Mouse (Mus musculus): ENCODE data around the gene Pax5. TPM values are rescaled to one million over a fixed set of nuclear protein-coding genes. Genes with fewer than 3 reads are reported as not detected.

The Pax5 gene
- total and polyA plus RNA-seq, 2 experiments from 2014 or later, result 3.0 to 46.0 TPM

DNA sequence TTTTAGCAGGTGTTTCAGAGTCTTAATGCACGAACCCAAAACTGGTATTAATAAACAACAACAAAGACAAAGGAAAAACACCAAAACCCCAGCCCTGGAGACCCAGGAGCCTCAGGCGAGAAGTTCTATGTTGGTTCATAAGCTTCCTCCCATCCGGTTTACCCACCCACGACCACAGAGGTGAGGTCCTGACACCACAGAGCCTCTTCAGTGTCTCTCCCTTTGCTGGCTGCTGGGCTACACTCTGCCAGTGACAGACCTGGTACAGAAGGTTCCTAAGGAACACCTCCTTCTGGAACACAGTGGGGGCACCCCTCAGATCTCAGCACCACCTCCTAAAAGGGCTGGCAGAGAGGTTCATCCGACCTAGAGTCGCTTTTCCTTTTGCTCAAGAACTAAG, 216.5 kb downstream of the Pax5 start:
- WGBS, result 78% methylated on average over 6 of the region's 6 CpGs
- Histone ChIP-seq H3K9ac (replicated peaks; ENCODE audit: low read length, poor library complexity, severe bottlenecking) (no peak overlapping the region), H3K9me3 (ENCODE audit: low read length) (no peaks in the 10 kb centered on the region), H3K27me3 (ENCODE audit: insufficient read depth, low read length) (no peaks in the 10 kb centered on the region), H3K4me3 (ENCODE audit: low read depth, low read length) (no peak overlapping the region), H3K4me1 (ENCODE audit: insufficient read depth, low read length) (no peaks in the 10 kb centered on the region), H3K36me3 (ENCODE audit: insufficient read depth, low read length) (no peaks in the 10 kb centered on the region), H3K27ac (ENCODE audit: low read depth, low read length) (no peak overlapping the region), H3K4me2 (ENCODE audit: low read depth, low read length, poor library complexity, severe bottlenecking) (no peak overlapping the region)
- ATAC-seq (ENCODE audit: low FRiP score) (no peak), DNase-seq (ENCODE audit: low spot score) (no peak)
- TF ChIP-seq CTCF (IDR thresholded peaks at IDR 0.05), result no peak

- TF ChIP-seq CTCF (IDR thresholded peaks at IDR 0.05), result no peak
- Histone ChIP-seq H3K27ac (ENCODE audit: low read depth, low read length) (no peak overlapping the region), H3K27me3 (ENCODE audit: insufficient read depth, low read length) (no peaks in the 10 kb centered on the region), H3K4me1 (ENCODE audit: insufficient read depth, low read length) (no peaks in the 10 kb centered on the region), H3K4me2 (ENCODE audit: low read depth, low read length, poor library complexity, severe bottlenecking) (no peak overlapping the region), H3K36me3 (ENCODE audit: insufficient read depth, low read length) (no peaks in the 10 kb centered on the region), H3K9ac (replicated peaks; ENCODE audit: low read length, poor library complexity, severe bottlenecking) (no peak overlapping the region), H3K4me3 (ENCODE audit: low read depth, low read length) (no peak overlapping the region), H3K9me3 (ENCODE audit: low read length) (no peaks in the 10 kb centered on the region)
- 56% methylated on average over 6 of the region's 6 CpGs for WGBS
- DNase-seq (ENCODE audit: low spot score) (no peak), ATAC-seq (ENCODE audit: low FRiP score) (no peak)
Observed at GRCm38 (mm10) chr4:44490872-44491271, 219.4 kb downstream of the Pax5 start.

- ATAC-seq (ENCODE audit: low FRiP score) (no peak), DNase-seq (ENCODE audit: low spot score) (peak; percentile 54)
- Histone ChIP-seq H3K36me3 (ENCODE audit: insufficient read depth, low read length) (no peaks in the 10 kb centered on the region), H3K9me3 (ENCODE audit: low read length) (no peaks in the 10 kb centered on the region), H3K4me3 (ENCODE audit: low read depth, low read length) (no peak overlapping the region), H3K9ac (replicated peaks; ENCODE audit: low read length, poor library complexity, severe bottlenecking) (no peak overlapping the region), H3K4me2 (ENCODE audit: low read depth, low read length, poor library complexity, severe bottlenecking) (no peak overlapping the region), H3K4me1 (ENCODE audit: insufficient read depth, low read length) (no peaks in the 10 kb centered on the region), H3K27ac (ENCODE audit: low read depth, low read length) (no peak overlapping the region), H3K27me3 (ENCODE audit: insufficient read depth, low read length) (no peaks in the 10 kb centered on the region)
- TF ChIP-seq CTCF (IDR thresholded peaks at IDR 0.05), result no peak
- WGBS, result 46% methylated on average over 8 of the region's 8 CpGs
Observed at GRCm38 (mm10) chr4:44488702-44489101, 221.6 kb downstream of the Pax5 start.

DNA sequence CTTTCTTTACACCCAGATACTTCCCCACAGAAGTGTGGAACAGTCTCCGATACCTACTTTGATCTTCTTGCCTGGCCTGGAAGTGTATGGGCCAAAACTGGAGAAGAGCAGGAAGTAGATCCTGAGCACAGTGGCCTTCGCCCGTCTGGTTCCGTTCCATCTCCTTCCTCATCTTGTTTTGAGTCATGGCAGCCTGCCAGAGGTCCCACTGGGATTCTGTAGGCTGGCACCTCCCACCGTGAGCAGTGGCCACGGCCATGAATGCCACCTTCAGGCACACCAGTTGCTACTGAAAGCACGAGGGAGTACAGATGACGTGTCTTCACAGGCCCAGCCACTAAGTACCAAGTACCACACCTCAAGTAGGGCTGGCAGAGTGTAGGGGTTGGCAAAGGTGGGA, 222.1 kb downstream of the Pax5 start:
- ATAC-seq (ENCODE audit: low FRiP score), result no peak
- Histone ChIP-seq H3K27ac (ENCODE audit: low read depth, low read length) (no peak overlapping the region), H3K4me3 (ENCODE audit: low read depth, low read length) (no peak overlapping the region), H3K9me3 (ENCODE audit: low read length) (no peaks in the 10 kb centered on the region), H3K9ac (replicated peaks; ENCODE audit: low read length, poor library complexity, severe bottlenecking) (no peak overlapping the region), H3K4me2 (ENCODE audit: low read depth, low read length, poor library complexity, severe bottlenecking) (no peak overlapping the region), H3K36me3 (ENCODE audit: insufficient read depth, low read length) (no peaks in the 10 kb centered on the region), H3K27me3 (ENCODE audit: insufficient read depth, low read length) (no peaks in the 10 kb centered on the region), H3K4me1 (ENCODE audit: insufficient read depth, low read length) (no peaks in the 10 kb centered on the region)
- no peak for DNase-seq (ENCODE audit: low spot score)
- 64% methylated on average over 8 of the region's 8 CpGs for WGBS
- no peak for TF ChIP-seq CTCF (IDR thresholded peaks at IDR 0.05)

GRCm38 (mm10) chr4:44482851-44483250, 227.4 kb downstream of the Pax5 start:
- no peak overlapping the region for H3K4me2 ChIP-seq (ENCODE audit: low read depth, low read length, poor library complexity, severe bottlenecking)
- 0 out of 2 replicates have a peak, but pooled peaks cover 3% of the 10 kb centered on the region for H3K9me3 ChIP-seq (ENCODE audit: low read length)
- H3K4me1 ChIP-seq (ENCODE audit: insufficient read depth, low read length), result no peaks in the 10 kb centered on the region
- ATAC-seq (ENCODE audit: low FRiP score) (no peak), DNase-seq (ENCODE audit: low spot score) (no peak)
- TF ChIP-seq CTCF (IDR thresholded peaks at IDR 0.05), result no peak
- no peaks in the 10 kb centered on the region for H3K36me3 ChIP-seq (ENCODE audit: insufficient read depth, low read length)
- H3K27ac ChIP-seq (ENCODE audit: low read depth, low read length), result no peak overlapping the region
- WGBS, result 92% methylated on average over 9 of the region's 9 CpGs
- H3K4me3 ChIP-seq (ENCODE audit: low read depth, low read length), result no peak overlapping the region
- no peaks in the 10 kb centered on the region for H3K27me3 ChIP-seq (ENCODE audit: insufficient read depth, low read length)
- H3K9ac ChIP-seq (replicated peaks; ENCODE audit: low read length, poor library complexity, severe bottlenecking), result no peak overlapping the region

GRCm38 (mm10) chr4:44479755-44480154, 230.5 kb downstream of the Pax5 start:
- TF ChIP-seq CTCF (IDR thresholded peaks at IDR 0.05), result peak; percentile 44
- H3K4me3 ChIP-seq (ENCODE audit: low read depth, low read length), result no peak overlapping the region
- 89% methylated on average over 1 of the region's 1 CpGs for WGBS
- ATAC-seq (ENCODE audit: low FRiP score) (no peak), DNase-seq (ENCODE audit: low spot score) (no peak)
- no peak overlapping the region for H3K4me2 ChIP-seq (ENCODE audit: low read depth, low read length, poor library complexity, severe bottlenecking)
- H3K27ac ChIP-seq (ENCODE audit: low read depth, low read length), result no peak overlapping the region
- no peaks in the 10 kb centered on the region for H3K27me3 ChIP-seq (ENCODE audit: insufficient read depth, low read length)
- H3K36me3 ChIP-seq (ENCODE audit: insufficient read depth, low read length), result no peaks in the 10 kb centered on the region
- 0 out of 2 replicates have a peak, but pooled peaks cover 3% of the 10 kb centered on the region for H3K9me3 ChIP-seq (ENCODE audit: low read length)
- no peaks in the 10 kb centered on the region for H3K4me1 ChIP-seq (ENCODE audit: insufficient read depth, low read length)
- no peak overlapping the region for H3K9ac ChIP-seq (replicated peaks; ENCODE audit: low read length, poor library complexity, severe bottlenecking)

Small RNA genes lying within 50 kb of the gene (microRNA-seq; reads per million reads assigned to microRNA genes)
- not detected for gene Mir5120 (ENCODE audit: borderline number of aligned reads)

Other genes starting within 250 kb of the Pax5 start
- gene Zcchc7, start 45.4 kb upstream of the Pax5 start, total RNA-seq (2014; rRNA removed), result 17.3 and 23.5 TPM in 2 replicates
- 25.5 and 34.5 TPM in 2 replicates for gene Zcchc7, start 45.4 kb upstream of the Pax5 start, polyA plus RNA-seq (2015; fragmentation: Nextera tagmentation; extraction: Ambion mirVana)

All from midbrain, postnatal 0 days (tissue).